Comparison of ENCODE assay signal across 7 mouse cellular contexts in the genomic region with DNA sequence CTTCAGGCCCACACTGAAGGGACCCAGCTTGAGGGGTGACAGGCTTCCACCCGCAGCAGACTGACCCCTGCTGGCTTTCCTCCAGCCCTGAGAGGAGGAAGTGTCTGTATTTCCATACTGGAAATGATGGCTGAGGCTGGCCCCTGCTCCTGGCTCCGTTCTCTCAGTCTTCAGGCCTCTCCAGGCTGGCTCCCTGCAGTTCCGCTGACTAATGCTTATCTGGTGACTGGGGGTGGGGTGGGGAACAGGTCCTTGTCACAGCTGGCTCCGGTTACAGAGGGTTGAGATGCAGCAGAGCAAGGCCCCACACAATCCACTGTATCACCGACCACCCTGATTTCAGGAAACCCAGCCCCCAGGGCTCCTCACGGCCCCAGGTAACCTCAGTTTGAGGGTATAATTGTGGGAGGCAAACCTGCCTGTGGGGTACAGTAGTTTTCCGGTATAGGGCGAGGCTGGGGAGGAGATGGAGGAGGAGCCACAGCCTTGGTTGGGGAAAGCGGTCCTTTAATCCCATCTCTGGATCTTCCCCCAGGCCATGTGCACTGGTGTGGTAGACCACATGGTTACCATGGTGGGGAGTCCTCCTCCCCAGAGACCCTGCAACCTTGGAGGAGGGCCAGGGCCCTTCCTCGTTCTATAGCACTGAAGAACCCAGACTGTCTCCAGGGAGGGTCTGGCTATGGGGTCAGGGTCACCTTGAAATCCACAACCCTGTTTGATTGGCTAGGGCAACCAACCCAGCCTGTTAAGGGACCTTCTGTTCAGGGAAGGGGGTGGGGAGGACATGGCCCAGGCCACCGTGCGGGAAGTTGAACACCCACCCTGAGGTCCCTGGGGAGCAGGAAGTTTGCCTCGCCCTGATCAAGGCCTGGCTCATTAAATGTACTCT.
A peak's percentile ranks its signal among the peaks of the same experiment; 100 is the strongest.
DNase-seq lines count a peak whose midpoint lies in the region; ATAC-seq and TF ChIP-seq lines count a peak whose summit lies in the region.

No protein-coding gene starts in this region.

- peak overlapping the region; percentile 59 for H3K27ac ChIP-seq in hindbrain, embryonic 11.5 days (ENCODE audit: low read depth, low read length)
- no peak overlapping the region for H3K27ac ChIP-seq in liver, embryonic 14.5 days
- peak overlapping the region; percentile 75 for H3K27ac ChIP-seq in stomach, embryonic 14.5 days (ENCODE audit: low read length)

- H3K36me3 ChIP-seq in hindbrain, embryonic 11.5 days (ENCODE audit: control insufficient read depth, insufficient read depth, low read length), result no peaks in the 10 kb centered on the region
- H3K36me3 ChIP-seq in liver, embryonic 14.5 days (replicated peaks; ENCODE audit: control insufficient read depth, insufficient read depth, low read depth), result no peaks in the 10 kb centered on the region
- no peaks in the 10 kb centered on the region; the same call in 1 of the 2 replicates for H3K36me3 ChIP-seq in stomach, embryonic 14.5 days (ENCODE audit: control insufficient read depth, insufficient read depth, low read length)

- DNase-seq in 3134 (ENCODE audit: extremely low read depth, insufficient read length, low spot score), result peak; percentile 84
- DNase-seq in embryo, embryonic 9.5 days (ENCODE audit: extremely low spot score), result peak; percentile 58
- peak; percentile 34 for DNase-seq in hindbrain, embryonic 11.5 days (ENCODE audit: low spot score)
- DNase-seq in liver, embryonic 14.5 days (ENCODE audit: low read depth in 3 of 3, low spot score in 3 of 3), result no peak
- DNase-seq in urinary bladder, postnatal 10 days (ENCODE audit: low spot score), result no peak

- no peak overlapping the region for H3K4me3 ChIP-seq in hindbrain, embryonic 11.5 days (ENCODE audit: low read depth, low read length)
- H3K4me3 ChIP-seq in liver, embryonic 14.5 days (ENCODE audit: insufficient read depth in 1 of 2, low read depth in 2 of 2, low read length in 2 of 2), result no peak overlapping the region
- H3K4me3 ChIP-seq in stomach, embryonic 14.5 days (ENCODE audit: low read depth, low read length), result no peak overlapping the region

- H3K9ac ChIP-seq in hindbrain, embryonic 11.5 days (ENCODE audit: low read depth, low read length), result no peak overlapping the region
- H3K9ac ChIP-seq in liver, embryonic 14.5 days (replicated peaks), result no peak overlapping the region
- no peak overlapping the region for H3K9ac ChIP-seq in stomach, embryonic 14.5 days (replicated peaks; ENCODE audit: low read depth, low read length)

- H3K4me2 ChIP-seq in hindbrain, embryonic 11.5 days (replicated peaks; ENCODE audit: low read depth, low read length), result no peak overlapping the region
- H3K4me2 ChIP-seq in liver, embryonic 14.5 days (ENCODE audit: low read depth), result peak overlapping the region; percentile 48
- H3K4me2 ChIP-seq in stomach, embryonic 14.5 days (replicated peaks; ENCODE audit: low read depth, low read length), result no peak overlapping the region

- no peaks in the 10 kb centered on the region; the same call in 1 of the 2 replicates for H3K27me3 ChIP-seq in hindbrain, embryonic 11.5 days (ENCODE audit: control insufficient read depth, insufficient read depth, low read length)
- H3K27me3 ChIP-seq in liver, embryonic 14.5 days (ENCODE audit: control insufficient read depth, insufficient read depth, low read length), result no peaks in the 10 kb centered on the region
- no peaks in the 10 kb centered on the region for H3K27me3 ChIP-seq in stomach, embryonic 14.5 days (ENCODE audit: control insufficient read depth, insufficient read depth, low read length)

- no peak for TF ChIP-seq EP300 in liver, embryonic 14.5 days (IDR thresholded peaks at IDR 0.05; ENCODE audit: low read depth)

- no peaks in the 10 kb centered on the region for H3K9me3 ChIP-seq in hindbrain, embryonic 11.5 days (ENCODE audit: control insufficient read depth, low read length)
- H3K9me3 ChIP-seq in liver, embryonic 14.5 days (ENCODE audit: control insufficient read depth, low read length), result no peaks in the 10 kb centered on the region
- H3K9me3 ChIP-seq in stomach, embryonic 14.5 days (ENCODE audit: control insufficient read depth, low read depth, low read length), result no peaks in the 10 kb centered on the region

- peak; percentile 26; the same call in 1 of the 2 replicates for TF ChIP-seq CTCF in liver, embryonic 14.5 days (IDR thresholded peaks at IDR 0.05; ENCODE audit: low read depth)

- ATAC-seq in CD4-positive, CD25-positive, alpha-beta regulatory T cell, adult 4 months, result peak; percentile 30
- peak; percentile 47; the same call in 1 of the 2 replicates for ATAC-seq in hindbrain, embryonic 11.5 days (ENCODE audit: low FRiP score)
- peak; percentile 74 for ATAC-seq in liver, embryonic 14.5 days (ENCODE audit: insufficient read depth)
- ATAC-seq in stomach, embryonic 14.5 days (ENCODE audit: insufficient number of reproducible peaks, insufficient read depth, low FRiP score, low read depth), result peak; percentile 46; the same call in 1 of the 2 replicates

- WGBS in hindbrain, embryonic 11.5 days, result 44% methylated on average over 13 of the region's 13 CpGs
- 19% methylated on average over 13 of the region's 13 CpGs for WGBS in liver, embryonic 14.5 days (ENCODE audit: insufficient replicate concordance)
- 23% methylated on average over 13 of the region's 13 CpGs for WGBS in stomach, embryonic 14.5 days

- H3K4me1 ChIP-seq in hindbrain, embryonic 11.5 days (replicated peaks; ENCODE audit: control insufficient read depth, insufficient read depth, low read length), result peaks cover 2% of the 10 kb centered on the region; the same call in 1 of the 2 replicates
- H3K4me1 ChIP-seq in liver, embryonic 14.5 days (replicated peaks; ENCODE audit: control insufficient read depth in 2 of 2, insufficient read depth in 2 of 2, low read length in 1 of 2), result peaks cover 6 to 25% of the 10 kb centered on the region in 2 experiments; a peak in 3 of 4 replicates
- H3K4me1 ChIP-seq in stomach, embryonic 14.5 days (ENCODE audit: control insufficient read depth, insufficient read depth, low read length), result peaks cover 63% of the 10 kb centered on the region

Comparison
In these comparisons a context has a peak if more than half of its experiments do, and no peak if none do; other contexts are left out.
1. DNase-seq: peak in 3134 (single experiment), embryo, embryonic 9.5 days (single experiment) and hindbrain, embryonic 11.5 days (single experiment); none in liver, embryonic 14.5 days (0 of 3) and urinary bladder, postnatal 10 days (single experiment).
2. Peak in every context shown above with its lines, with median percentiles within 50 percentile points of each other: ATAC-seq.